Mouse (Mus musculus): Measurements from ENCODE around the gene Sec31a.

The Sec31a gene

DNA sequence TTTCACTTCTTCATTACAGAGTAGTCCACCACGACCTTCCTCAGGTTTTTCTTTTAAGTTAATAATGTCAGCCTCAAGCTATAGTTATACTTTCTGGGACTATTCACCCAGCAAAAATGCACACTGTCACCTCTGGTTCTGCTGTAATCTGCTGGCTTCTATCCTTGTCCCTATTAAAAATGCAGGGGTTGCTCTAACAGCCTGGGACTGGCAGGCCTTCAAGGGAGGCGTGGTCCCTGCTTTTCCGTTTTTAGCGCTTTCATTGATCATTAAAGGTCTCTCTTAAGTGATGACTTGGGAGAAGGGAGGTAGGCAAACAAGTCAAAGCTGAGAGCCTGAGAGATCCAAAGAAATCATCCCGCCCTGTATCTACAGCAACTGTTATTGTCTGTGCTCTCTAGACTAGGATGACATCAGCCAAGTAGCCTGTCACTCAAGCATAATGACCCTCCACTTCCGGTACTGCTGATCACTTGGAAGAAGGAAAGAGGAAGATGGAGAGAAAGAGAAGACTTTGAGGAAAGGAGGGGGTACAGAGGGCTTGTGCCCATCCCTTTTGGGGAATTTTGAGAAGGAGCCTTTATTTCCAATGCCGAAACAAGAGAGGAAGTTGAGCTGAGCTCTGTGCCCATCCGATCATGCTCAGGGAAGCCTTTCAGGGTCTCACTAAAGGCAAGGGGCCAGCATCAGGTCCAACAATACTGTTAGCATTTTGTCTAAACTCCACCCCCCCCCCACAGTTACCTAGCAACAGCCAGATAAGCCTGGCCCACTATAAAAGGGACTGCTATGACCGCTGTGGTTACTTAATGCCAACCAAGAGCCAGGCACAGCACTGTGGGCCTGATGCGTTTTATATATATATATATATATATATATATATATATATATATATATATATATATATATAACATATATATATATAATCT is 66.5 kb downstream of the Sec31a start:
- no peak for DNase-seq

DNA sequence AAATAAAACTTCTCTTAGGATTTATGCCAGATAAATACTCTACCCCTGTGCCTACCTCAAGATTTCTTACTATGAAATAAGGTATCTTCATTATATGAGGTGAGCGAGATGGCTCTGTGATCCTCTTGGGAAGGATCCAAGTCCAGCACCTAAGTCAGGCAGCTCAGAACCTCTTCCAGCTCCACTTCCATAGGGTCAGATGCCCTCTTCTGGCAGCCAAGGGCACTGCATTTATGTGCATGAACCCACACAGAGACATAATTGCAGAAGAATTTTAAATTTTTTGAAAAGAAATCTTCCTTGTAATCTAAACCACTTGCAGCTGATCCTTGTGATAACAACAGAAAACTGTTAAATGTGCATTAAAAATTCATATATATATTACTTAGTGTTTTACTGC is 70.9 kb downstream of the Sec31a start:
- DNase-seq = no peak

DNA sequence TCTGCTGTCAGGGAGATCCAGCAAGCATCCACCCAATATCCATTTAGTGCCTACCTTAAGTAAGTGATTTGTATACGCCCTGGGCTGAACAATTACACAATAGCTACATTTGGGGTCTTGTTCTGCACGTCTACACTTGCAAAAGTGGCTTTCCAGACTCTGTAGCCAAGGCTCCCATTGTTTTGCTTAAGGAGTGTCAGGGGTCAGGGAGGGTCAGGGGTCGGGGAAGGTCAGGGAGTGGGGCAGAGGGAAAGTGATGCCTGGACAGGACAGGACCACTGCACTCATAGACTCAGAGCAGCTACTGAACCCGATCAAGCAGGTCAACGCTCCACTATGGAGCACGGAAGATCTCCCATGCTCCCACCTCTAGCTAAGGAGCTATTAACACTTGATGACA is 72.9 kb downstream of the Sec31a start:
- no peak for DNase-seq

DNA sequence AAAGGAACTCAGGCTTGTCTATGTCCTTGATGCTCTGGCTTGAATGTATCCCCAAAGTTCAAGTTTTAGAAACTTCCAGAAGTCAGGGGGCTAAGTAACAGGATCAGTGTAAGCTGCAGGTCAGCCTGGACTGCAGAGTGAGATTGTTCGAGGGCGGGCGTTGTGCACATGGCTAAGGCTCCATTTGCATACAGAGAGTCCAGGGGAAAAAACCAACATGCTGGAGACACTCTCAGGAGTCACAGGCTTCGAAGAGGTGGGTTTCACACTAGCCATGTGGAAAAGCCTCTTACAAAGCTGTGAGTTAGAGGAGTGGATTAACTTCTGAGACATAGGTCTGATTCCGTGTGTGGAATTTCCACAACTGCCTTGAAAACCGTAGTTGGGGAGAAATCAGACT is 73.6 kb downstream of the Sec31a start:
- DNase-seq = no peak

DNA sequence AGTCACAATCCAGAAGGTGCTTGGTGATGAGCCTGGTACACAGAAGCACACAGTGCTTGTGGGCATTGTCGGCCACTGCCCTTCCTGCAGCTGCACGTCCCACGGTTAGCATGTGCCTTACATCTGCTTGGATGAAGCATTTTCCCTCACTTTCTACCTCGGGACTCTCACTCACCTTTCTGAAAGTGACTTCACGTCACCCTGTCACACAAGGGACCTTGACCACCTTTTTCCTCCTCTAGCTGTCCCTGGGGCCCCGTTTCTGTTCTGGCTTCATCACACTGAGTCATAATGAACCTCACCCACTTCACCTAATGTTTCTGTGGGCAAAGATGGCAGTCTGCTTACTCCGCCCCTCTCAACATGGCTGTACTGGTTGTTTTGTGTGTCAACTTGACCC is 75.0 kb downstream of the Sec31a start:
- no peak for DNase-seq

DNA sequence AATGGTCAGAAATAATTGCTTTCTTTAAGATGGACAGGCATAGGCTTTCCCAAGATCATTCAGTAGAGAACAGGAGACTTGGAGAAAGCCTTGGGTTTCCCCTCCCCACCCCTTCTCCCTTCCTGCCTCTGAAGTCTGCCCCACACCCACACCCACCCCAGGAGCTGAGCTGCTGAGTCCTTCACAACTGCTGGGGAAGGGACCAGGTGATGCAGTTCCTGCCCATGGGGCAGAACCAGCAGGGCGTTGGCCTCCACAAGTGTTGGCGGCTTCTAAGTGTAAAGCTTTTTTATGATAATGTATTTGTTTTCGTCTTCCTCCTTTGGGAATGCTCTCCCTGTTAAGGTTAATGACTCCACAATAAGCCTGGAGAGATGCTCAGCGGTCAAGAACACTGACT is 78.2 kb downstream of the Sec31a start:
- no peak for DNase-seq

DNA sequence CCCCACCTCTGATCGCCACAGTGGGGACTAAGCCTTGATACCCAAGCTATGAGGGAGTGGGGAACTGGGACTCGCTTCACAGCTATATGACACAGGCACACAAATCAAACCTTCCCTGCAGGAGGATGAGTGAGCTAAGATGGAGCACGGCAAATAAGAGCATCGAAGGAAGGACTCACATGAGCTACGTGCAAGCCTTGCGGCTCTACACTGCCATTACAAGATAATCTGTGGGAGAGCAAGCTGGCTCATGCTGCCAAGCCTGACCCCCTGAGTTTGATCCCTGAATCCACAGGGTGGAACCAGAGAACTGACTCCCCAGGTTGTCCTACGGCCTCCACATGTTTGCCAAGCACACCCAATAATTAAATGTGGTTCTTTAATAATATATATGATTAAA is 79.2 kb downstream of the Sec31a start:
- no peak for DNase-seq

DNA sequence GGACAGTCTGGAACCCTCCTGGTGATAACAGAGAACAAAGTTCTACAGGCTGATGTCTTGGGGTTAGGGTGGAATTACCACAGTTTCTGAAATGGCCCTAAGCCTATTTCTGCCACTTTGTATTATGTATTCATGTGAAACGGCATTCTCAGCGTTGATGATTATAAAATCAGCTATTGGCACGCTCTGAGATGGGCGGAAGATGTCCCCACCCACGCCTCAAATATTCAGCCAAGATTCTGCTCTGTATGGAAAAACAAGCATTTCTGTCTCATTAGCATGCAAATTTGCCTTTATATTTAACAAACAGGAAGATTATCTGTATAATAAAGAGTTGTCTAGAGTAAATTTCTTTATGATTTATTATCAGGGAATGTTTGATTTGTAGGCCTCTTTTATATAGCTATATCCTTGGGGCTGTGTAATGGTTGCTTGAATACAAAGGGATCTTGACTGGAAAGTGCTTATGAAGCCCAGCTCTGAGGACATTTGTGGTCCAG is 80.4 kb downstream of the Sec31a start:
- no peak for DNase-seq

DNA sequence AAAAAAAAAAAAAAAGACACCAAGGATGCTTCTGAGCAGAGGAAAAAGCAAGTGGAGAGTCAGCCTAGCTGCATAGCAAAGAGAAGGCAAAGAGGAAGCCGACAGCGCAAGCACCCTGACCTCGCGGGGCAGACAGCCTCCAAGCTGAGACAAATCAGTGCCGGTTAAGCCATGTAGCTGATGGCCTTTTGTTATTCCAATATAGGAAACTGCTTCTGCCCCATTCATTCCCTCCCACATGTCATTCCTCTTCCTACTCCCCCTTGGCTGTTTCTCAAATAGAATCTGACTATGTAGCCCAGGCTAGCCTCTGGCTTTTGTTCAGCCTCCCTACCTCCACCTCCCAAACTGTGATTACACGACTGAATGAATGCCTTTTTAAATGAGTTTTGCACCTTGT is 81.3 kb downstream of the Sec31a start:
- DNase-seq = no peak

DNA sequence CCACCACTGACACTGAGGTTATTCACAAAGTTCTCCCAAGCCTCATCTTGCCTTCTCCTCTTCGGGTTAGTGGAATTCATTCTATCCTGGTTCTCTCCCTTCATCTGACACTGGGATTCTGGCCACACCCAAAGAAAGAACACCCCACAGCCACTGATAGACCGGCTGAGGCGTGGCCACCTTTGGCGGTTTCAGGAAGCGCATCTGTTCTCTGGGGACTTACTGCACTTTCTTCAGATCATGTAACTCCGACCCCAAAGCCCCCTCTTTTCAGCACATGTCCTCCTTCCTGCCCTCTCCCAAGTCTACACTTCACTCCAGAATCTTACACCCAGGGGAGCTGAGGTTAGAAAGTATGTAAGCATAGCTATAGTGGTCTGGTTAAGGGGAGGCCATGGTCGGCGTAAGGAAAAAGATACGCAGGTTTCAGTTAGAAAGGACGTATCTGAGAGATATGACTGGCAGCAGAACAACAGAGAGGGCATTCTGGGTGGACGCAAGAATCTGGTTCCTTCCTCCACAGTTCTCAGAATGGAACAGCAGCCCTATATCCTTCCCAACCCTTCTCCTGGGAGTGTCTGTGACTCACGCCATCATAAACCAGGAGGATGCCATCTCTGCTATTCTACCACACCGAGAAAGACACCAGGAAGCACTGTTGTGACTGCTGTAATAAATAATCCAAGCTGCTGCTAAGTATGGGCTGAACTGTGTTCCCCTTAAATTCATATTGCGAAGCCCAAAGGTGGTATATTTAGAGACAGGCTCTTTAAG is 82.2 kb downstream of the Sec31a start:
- DNase-seq = no peak

DNA sequence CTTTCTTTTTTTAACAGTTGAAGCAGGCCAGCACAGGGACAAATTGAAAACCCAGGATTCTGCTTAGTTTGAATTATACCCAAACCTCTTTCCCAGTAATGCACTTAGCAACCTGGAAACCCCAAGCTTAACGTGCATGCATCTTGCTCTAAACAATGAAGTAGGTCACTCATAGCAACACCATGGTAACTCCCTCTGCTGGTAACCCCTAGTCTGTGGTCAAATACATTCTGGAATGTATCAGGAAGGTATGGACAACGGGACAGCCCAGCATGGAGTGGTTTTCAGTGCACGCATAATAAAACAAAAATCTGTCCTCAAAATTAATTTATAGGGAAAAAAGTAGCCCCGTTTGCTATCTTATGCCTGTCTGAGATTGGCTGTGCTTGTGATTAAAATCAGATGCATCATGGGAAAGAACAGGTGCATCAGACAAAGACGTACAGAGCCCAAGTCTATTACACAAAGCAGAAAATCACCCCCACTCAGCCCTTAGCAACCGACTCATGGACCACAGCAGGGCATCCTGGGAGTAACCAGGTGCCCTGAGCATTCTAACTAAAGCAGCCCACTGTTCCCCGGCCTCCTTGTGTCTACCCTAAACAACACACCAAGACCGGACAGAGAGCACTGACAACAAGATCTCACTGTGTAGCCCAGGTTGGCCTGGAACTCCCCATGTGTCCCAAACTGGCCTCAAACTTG is 83.6 kb downstream of the Sec31a start:
- no peak for DNase-seq

DNA sequence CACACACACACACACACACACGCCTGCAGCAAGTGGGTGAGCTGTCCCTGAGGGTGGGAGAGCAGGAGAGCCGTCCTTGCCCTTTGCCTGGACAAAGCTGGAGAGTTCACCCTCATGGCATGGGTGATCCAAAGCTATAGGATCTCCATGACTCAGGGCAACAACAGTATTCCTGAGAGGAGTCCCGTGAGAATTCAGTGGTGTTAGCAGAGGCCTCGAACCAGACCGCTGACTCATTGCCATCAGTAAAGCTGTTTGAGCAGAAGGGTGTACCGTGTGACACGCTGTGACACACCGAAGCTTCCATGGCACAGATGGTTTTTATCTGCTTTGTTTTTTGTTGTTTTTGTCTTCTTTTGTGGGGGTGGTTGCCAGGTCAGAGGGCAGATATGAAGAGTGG is 84.4 kb downstream of the Sec31a start:
- DNase-seq = no peak

DNA sequence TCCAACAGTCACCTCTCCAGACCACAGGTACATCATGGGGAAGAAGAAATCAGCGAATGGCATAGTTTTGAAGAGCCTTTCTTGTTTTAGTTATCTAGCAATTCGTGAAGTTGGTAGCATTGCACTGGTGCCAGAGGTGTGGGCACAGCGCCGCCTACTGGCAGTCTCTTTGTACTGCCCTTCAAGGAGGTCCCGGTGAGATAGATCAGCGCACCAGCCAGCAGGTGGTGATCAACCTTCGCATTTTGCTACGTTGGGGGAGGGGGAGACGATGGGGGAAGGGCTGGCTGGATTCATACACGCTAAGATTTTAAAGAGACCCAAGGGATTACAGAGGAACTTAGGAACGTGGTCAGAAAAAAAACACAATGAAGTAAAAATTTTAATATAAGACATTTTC is 94.0 kb downstream of the Sec31a start:
- DNase-seq = peak; percentile 90

DNA sequence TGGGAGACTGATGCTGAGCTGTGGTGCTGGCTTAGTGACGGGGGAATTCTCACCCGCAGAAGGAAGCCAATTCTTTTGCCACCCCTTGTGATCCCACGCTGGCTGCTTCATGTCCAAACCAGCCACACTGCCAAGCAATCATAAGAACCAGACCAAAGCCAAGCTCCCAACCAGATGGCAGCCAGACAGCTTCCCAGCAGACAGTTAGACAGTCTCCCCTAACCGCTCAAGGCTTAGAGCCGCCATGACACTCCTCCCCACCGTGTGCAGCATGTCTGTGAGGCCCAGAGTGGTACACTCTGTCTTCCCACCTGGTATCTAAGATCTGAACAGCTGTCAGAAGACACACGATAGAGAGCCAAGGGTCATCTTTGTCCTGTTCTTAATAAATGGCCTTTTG is 98.2 kb downstream of the Sec31a start:
- DNase-seq = no peak

DNA sequence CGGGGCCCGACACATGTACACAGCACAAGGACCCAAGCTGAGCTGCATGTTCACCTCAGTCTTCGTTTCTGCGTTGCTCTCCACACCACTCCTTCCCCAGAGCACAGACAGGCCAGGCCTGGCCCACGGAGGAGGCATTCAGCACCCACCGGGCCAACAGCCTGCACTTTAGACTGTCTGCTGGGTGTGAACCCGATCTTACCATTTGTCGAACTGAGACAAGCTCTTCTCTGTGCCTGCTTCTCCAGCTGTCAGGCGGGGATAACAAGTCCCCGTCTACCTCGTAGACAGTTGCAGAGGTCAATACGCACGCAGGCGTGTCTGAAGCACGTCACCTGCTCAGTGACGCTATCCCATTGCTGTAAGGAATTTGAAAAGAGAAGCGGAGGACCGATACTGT is 99.0 kb downstream of the Sec31a start:
- DNase-seq = no peak

DNA sequence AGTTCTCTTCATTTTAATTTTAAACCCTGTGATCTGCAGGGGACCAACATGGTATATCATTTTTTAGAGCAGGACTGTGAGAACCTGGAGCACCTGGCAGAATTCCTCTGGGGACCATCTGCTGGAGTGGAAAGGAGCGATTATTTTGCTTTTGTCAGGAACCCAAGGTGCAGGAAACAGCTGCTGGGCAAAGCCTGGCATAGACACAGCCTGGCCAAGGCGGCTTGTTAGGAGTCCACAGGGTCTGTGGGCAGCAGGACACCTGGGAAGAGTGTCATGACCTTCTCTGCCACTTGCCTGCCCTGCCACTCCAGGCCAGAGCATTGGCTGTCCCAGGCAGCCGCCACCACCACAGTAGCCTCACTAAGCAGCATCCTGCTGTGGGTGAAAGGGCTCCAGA is 100.4 kb downstream of the Sec31a start:
- DNase-seq = no peak

DNA sequence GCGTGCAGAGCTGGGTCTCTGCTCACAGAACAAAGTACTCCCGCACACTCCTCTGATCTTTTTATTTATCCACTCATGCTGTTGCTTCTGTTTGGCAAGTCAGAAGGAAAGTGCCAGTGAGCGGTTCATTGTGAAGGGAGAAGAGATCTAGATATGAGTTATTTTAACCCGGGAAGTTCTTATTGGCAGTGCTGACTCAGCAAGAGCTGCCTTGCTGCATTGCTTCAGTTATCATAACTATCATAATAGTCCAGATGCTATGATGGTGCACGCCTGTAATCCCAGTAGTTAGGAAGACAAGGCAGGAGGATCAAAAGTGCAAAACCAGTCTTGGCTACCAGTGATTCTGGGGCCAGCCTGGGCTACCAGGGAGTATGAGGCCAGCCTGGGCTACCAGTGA is 103.6 kb downstream of the Sec31a start:
- DNase-seq = no peak
